Mouse (Mus musculus): Measurements from ENCODE around the gene Sympk.
A peak's percentile ranks its signal among the peaks of the same experiment; 100 is the strongest.

Gene Sympk

GRCm38 (mm10) chr7:19007026-19007977, 16.9 kb upstream of the Sympk start:
- no peak for DNase-seq (ENCODE audit: low spot score in 2 of 2)

GRCm38 (mm10) chr7:19010581-19010980, 13.6 kb upstream of the Sympk start:
- DNase-seq (ENCODE audit: low spot score in 2 of 2) = no peak

GRCm38 (mm10) chr7:19012025-19012621, 12.1 kb upstream of the Sympk start:
- DNase-seq (ENCODE audit: low spot score in 2 of 2) = no peak

GRCm38 (mm10) chr7:19012882-19013281, 11.3 kb upstream of the Sympk start:
- no peak for DNase-seq (ENCODE audit: low spot score in 2 of 2)

GRCm38 (mm10) chr7:19014452-19014851, 9.7 kb upstream of the Sympk start:
- no peak for DNase-seq (ENCODE audit: low spot score in 2 of 2)

GRCm38 (mm10) chr7:19016042-19016441, 8.1 kb upstream of the Sympk start:
- DNase-seq (ENCODE audit: low spot score in 2 of 2) = no peak

GRCm38 (mm10) chr7:19017909-19018308, 6.3 kb upstream of the Sympk start:
- no peak for DNase-seq (ENCODE audit: low spot score in 2 of 2)

- DNase-seq (ENCODE audit: low spot score in 2 of 2) = no peak
These were observed 3.1 kb upstream of the Sympk start for GRCm38 (mm10) chr7:19021048-19021447.

GRCm38 (mm10) chr7:19022189-19022958, 1.8 kb upstream of the Sympk start:
- DNase-seq (ENCODE audit: low spot score in 2 of 2) = no peak

GRCm38 (mm10) chr7:19023357-19023814, 791 bp upstream of the Sympk start, which contains the start of gene Foxa3:
Foxa3 (minus strand) TSS chr7:19023538.
- no peak for DNase-seq (ENCODE audit: low spot score in 2 of 2)

- no peak for DNase-seq (ENCODE audit: low spot score in 2 of 2)
These were observed 541 bp downstream of the Sympk start for GRCm38 (mm10) chr7:19024581-19025255.

- no peak for DNase-seq (ENCODE audit: low spot score in 2 of 2)
These were observed 3.9 kb downstream of the Sympk start for GRCm38 (mm10) chr7:19028067-19028466.

GRCm38 (mm10) chr7:19029084-19029653, 5.0 kb downstream of the Sympk start:
- no peak for DNase-seq (ENCODE audit: low spot score in 2 of 2)

GRCm38 (mm10) chr7:19031641-19032040, 7.5 kb downstream of the Sympk start:
- DNase-seq (ENCODE audit: low spot score in 2 of 2) = no peak

GRCm38 (mm10) chr7:19044616-19045015, 20.4 kb downstream of the Sympk start:
- no peak for DNase-seq (ENCODE audit: low spot score in 2 of 2)

- no peak for DNase-seq (ENCODE audit: low spot score in 2 of 2)
These were observed 22.3 kb downstream of the Sympk start for GRCm38 (mm10) chr7:19046286-19047069.

GRCm38 (mm10) chr7:19048006-19048527, 23.9 kb downstream of the Sympk start:
- DNase-seq (ENCODE audit: low spot score in 2 of 2) = no peak

- no peak for DNase-seq (ENCODE audit: low spot score in 2 of 2)
These were observed 25.1 kb downstream of the Sympk start for GRCm38 (mm10) chr7:19049252-19049651.

- peak in 1 of 2 experiments; percentile 31 for DNase-seq (ENCODE audit: low spot score in 2 of 2)
These were observed 26.0 kb downstream of the Sympk start for GRCm38 (mm10) chr7:19050172-19050571.

GRCm38 (mm10) chr7:19051161-19051560, 27.0 kb downstream of the Sympk start:
- DNase-seq (ENCODE audit: low spot score in 2 of 2) = no peak
